Mouse (Mus musculus): ENCODE measurements around the gene Astl.
"Not testable (repeated sequence)": the region's sequence is repeated elsewhere in the genome, so short reads cannot be mapped to it uniquely, and the experiment has no call there.

Gene Astl

DNA sequence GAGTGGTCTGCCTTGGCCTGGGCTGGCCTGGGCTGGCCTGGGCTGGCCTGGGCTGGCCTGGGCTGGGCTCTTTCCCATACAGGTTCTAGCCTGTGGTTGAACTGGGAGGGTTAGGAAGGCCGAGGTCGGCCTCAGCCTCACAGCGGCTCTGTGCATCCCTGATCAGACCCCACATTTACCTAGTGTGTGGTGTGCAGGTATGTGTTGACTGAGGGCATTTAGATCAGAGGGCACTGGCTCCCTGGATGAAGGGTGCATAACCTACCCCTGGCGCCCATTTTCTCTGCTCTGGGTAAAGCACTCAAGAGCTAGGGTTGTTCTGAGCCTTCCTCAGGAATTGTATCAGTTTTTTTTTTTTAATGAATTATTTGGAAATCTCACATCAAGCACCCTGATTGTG, at the start of gene Astl:
TSS of gene Astl (plus strand) at position 224 of the 400 bp plus-strand sequence.
- no peak for DNase-seq

GRCm38 (mm10) chr2:127292250-127292649, 46.2 kb upstream of the Astl start:
- no peak for DNase-seq

GRCm38 (mm10) chr2:127297001-127297805, 41.2 kb upstream of the Astl start:
- DNase-seq: no peak

- DNase-seq: no peak
Measured at GRCm38 (mm10) chr2:127298056-127298455, 40.4 kb upstream of the Astl start.

DNA sequence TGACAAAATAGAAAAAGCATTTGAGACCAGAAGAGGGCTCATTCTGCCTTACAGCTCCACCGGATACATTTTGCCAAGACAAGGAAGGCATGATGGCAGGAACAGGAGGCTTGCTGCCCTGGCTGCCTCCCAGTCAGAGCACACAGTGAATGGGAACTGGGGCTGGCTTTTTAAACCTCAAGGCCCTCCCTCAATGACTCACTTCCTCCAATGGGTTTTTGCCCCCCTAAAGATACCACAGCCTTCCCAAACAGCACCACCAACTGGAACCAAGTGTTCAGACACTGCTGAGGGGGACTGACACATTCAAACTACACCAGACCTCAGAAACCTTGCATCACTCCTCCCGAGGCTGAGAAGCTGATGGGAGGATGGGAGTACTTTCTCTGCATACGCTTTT, 37.7 kb upstream of the Astl start:
- no peak for DNase-seq

- DNase-seq: no peak
Measured at GRCm38 (mm10) chr2:127301883-127302282, 36.6 kb upstream of the Astl start.

- not testable (repeated sequence) for DNase-seq
Measured at GRCm38 (mm10) chr2:127304192-127304591, 34.2 kb upstream of the Astl start.

DNA sequence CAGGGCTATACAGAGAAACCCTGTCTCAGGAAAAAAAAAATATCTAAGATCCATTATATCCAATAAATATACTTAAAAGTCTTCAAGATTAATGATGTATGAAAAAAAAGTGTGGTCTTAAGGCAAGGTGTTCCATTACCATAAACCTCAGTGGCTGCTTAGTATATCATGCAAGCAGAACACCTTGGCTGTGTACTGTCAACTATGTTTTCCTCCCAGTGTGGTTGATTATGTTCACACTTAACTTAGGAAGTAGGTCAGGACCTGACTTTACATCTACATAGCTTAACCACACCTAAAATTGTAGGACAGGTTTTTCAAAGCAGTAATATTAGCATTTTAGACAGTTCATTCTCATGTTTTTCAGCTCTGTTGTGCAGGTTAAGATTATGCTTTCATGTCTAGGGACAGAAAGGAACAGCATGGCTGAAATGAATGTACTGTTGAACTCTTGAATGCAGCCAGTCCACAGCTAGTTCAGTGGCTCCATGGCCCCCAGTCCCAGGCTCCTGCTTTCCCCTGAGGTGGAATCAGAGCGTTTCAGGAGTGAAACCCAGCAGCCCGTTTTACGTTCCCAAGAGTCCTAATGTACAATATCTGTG, 33.7 kb upstream of the Astl start:
- no peak for DNase-seq

DNA sequence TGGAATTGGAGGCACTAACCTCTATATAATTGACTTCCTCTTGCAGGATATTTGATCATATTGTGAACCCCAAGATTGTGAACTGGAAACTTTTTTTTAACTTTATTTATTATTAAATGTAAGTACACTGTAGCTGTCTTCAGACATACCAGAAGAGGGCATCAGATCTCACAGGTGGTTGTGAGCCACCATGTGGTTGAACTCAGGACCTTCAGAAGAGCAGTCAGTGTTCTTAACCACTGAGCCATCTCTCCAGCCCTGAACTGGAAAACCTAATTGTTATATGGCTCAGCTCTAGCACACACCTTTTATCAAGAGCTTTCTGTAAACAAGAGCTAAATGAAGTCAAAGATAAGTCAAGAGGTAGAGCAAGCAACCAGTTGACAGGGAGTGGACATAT, 32.3 kb upstream of the Astl start:
- no peak for DNase-seq

DNA sequence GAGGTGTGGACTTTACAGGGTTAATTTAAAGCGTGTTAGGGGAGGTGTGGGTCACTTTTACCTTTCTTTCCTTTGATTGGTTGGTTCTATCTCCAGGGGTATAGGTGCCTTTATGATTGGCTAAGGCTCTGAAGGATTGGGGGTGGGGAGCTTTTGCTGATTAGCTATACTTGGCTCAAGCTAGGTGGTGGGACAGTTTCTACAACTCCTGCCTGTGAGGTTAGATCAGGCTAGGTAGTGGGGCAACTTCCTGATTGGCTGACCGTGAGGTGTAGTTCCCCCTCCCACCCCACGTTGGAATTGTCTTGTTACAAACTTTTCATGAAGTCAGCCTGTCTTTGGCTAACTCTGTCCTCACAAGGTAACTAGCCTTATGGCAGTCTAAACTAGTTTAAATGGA, 31.3 kb upstream of the Astl start:
- no peak for DNase-seq

DNA sequence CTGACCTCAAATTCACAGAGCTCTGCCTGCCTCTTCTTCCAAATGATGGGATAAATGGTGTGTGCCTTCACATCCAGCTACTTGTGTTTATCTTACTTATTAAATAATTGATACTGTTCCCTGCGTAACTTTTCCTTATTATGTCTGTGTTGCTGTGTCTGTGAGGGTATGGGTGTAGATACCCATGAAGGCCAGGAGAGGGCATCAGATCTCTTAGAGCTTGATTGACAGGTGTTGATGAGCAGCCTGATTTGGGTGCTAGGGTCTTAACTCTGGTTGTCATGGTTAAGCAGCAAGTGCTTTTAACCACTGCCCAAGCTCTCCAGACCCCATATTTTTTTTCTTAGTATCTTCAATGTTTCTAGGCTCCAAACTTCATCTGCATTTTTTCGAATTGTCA, 29.8 kb upstream of the Astl start:
- no peak for DNase-seq

DNA sequence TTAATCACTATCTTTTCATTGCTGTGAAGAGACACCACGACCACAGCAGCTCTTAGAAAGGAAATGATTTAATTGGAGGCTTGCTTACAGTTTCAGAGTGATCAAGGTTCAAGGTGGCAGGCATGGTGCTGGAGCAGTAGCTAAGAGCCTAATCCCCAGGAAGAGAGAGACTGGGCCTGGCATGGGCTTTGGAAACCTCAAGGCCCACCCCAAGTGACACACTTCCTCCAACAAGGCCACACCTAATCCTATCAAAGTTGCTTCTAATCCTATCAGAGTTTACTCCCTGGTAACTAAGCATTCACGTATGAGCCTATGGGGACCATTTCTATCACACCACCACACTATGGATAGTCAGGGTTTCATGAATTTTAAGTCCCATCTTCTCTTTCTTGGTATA, 28.2 kb upstream of the Astl start:
- DNase-seq: no peak

DNA sequence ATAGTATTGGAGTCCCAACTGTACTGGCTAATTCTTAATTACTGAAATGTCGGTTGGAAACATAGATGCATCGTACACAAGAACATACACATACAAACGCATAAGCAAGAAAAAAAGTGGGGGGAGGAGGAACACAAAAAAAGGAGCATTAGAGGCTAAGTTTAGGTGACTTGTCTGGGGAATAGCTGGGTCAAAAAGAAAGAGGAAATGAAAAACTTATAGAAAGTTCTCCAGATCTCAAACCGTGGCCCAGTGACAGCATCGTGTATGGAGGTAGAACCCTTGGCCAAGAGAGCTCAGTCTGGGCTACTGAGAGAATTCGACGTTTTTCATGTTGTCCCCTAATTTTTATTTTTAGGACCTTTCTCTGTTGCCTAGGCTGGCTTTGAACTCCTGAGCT, 27.8 kb upstream of the Astl start:
- DNase-seq: no peak

DNA sequence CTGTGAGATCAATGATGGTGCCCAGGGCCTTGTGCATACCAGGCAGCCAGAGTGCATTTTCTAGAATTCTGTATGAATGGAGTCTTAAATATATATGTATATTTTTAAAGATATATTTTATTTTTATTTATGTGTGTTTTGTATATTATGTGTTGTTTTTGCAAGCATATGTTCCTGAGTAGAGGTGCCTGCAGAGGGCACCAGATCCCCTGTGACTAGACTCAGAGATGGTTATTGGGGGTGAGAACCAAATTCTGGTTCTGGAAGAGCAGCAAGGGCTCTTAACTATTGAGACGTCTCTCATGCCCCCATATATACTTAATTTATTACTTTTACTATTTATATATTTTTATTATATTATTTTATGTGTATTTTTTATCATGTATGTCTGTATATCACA, 27.2 kb upstream of the Astl start:
- DNase-seq: no peak

GRCm38 (mm10) chr2:127312801-127313200, 25.6 kb upstream of the Astl start:
- DNase-seq: no peak

DNA sequence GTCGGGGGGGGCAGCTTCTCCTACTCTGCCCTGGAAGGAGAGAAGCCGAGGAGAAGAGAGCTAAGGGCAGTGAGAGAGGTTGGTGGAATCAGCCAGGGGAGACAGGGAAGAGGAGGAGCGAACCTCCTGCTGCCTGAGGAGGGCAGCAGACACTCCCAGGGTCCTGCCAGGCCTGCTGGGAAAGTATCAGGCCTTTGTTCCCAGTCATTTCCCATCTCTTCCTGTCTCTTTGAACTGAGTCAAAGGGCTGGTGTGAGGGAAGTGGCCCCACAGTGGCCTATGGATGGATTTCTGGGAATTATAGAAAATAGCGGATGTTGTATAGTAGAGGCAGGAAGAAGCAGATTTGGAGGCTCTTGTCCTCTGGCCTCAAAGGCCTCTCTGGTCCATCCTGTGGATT, 24.6 kb upstream of the Astl start:
- DNase-seq: no peak

DNA sequence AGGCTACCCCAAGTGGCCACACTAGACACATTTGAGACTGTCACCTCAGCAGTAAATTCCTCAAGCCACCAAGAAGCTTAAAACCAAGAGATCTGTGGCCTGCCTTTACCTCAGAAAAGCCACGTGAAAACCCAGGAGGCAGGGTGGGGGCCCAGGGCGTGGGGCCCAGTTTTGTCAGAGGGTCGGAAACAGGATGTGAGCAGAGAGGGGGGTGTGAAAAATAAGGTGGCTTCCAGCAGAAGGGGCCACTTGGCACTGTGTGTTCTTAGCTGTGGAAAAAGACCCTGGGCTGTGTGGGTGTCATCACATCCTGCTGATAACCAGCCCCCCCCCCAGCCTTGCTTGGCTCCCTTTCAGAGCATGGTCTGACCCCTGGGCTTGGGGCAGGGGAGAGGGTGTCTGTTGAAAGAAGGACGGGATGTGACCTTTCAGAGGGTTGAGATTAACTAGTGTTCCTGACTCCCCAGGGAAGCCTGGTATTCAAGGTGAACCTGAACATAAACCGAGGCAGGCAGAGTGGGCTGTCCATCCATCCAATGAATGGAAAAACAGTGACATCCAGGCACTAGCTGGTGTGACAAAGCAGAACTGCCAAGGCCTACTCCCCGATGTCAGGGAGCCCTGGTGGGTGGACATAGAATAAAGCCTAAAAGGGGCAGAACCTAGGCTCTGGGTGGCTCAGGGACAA, 23.8 kb upstream of the Astl start:
- DNase-seq: no peak

DNA sequence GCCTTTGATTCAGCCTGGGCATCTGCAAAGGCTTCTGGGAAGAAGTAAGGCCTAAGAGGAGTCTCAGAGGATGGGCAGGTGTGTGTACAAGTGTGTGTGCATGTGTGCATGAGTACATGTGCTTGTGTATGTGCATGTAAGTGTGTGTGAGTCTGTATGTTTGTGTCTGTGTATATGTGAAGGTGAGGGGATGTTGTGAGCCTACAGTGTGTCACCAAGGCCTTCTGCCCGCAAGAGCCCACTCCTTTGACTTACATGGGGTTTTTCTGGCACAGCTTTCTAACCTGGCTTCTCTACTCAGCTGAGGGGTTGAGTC, 23.3 kb upstream of the Astl start:
- no peak for DNase-seq

DNA sequence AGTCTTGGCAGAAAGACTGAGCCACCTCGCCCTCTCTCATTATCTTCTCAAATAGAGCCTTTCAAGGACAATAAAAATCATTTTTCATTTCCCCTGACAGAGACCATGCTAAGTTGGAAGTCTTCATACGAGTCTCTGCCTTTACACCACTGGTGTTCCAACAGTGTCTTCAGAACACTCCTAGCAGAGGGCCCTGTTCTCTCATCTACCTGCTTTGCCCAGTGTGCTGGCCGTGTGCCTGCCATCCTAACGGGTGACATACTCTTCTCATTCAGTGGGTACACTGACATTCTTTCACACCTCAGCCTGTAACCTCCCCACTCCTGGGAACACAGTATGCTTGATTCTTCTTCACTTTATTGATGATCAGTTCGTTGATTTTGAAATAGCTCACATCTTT, 22.0 kb upstream of the Astl start:
- no peak for DNase-seq

DNA sequence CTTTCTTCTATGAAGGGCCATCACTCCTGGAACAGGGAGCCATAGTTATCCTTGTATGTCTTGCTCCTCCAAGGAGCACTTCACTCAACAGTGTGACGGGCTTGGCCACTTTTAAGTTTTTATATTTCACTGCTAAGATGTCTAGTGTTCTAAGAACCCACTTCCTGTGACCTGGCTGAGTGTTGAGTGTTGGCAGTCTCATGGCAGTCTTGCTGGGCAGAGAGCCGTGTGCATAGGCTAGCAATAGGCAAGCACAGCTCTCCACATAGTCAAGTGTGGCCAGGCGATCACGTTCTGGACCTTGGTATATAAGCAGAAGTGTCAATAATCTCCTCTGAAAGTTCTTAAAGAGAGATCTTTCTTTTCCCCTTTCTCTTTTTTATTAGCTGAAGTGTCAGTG, 20.3 kb upstream of the Astl start:
- DNase-seq: no peak

DNA sequence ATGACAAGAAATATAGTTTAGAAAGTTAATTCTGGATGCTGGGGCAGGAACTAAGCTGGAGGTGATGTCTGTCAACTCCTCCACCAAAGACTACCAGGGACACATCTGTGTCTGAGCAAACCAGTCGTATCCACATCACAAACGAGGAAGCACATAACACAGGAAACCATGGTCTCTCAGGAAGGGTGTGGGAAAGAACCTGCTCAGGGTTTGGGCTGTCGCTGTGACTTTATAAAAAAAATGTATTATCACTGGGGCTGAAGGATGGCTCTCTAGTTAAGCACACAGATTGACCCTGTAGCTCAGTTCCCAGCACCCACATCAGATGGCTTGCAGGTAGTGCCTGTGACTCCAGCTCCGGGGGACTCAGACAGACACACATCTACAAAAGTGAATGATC, 19.4 kb upstream of the Astl start:
- no peak for DNase-seq

- DNase-seq: no peak
Measured at GRCm38 (mm10) chr2:127322671-127323285, 15.7 kb upstream of the Astl start.

GRCm38 (mm10) chr2:127323667-127324066, 14.8 kb upstream of the Astl start:
- no peak for DNase-seq

DNA sequence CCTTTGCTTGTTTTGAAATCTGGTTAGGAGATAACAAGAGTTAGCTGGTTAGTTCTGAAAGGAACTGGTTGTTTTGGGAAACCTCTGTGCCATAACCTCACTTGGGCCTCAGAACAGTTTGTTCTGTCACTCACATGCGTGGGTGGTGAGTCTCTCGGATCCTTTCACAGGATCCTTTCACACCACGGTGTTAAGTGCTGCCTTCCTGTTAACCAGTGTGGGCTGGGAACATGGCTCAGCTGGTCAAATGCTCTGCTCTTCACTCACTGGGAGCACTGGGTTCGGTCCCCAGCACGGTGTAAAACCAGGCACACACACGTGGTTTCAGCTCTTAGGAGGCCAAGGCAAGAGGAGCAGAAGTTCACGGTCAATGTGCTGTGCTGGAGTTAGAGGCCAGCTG, 14.0 kb upstream of the Astl start:
- DNase-seq: no peak
